Mouse (Mus musculus) lung, postnatal 10 days (tissue): ENCODE measurements around the gene Ell2.
A peak's percentile ranks its signal among the peaks of the same experiment; 100 is the strongest.
"Not testable (repeated sequence)": the region's sequence is repeated elsewhere in the genome, so short reads cannot be mapped to it uniquely, and the experiment has no call there.

Experiments used
- DNase-seq: peaks from one replicate; pipeline ENCODE4 v3.0.0; 2021

Ell2 gene

DNA sequence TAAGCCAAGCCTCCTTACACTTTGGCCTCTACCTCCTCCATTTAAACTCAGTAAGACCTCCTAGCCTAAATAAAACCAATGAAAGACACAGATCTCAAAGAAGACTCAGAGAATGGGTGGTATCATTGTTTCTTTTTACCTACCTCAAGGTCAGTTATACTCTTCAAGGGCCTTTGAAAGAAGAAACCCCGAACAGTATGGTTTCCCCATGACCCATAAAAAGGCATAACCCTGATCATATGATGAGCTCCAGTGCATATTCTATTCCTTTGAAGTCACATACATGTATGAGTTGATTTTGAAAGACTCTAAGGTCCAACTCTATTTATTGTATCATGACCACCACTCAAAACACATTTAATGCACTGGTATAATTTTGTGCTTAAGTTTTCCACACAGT, at the start of gene Ell2:
Gene Ell2, plus strand, starts transcription at position 301 of the 400 bp plus-strand sequence.
- DNase-seq: no peak

- no peak for DNase-seq
Observed at GRCm38 (mm10) chr13:75685438-75685837, 21.1 kb upstream of the Ell2 start.

DNA sequence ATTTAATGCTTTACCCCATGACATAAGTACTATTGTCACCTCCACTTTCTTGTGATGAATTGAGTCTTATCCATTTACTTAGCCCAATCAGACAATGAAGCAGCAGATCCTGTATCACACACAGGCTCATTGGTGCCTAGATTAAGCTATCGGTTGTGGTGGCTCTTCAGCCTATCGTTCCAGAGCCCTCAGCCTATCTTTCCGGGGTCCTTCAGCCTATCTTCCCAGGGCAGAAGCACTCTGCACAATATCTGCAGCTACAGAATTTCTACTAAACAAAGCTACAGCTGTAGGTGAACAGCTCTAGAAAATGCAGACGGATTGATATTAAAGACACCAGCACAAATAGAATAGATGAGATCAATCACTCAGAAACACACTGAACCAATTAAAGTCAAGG, 19.6 kb upstream of the Ell2 start:
- DNase-seq: no peak

DNA sequence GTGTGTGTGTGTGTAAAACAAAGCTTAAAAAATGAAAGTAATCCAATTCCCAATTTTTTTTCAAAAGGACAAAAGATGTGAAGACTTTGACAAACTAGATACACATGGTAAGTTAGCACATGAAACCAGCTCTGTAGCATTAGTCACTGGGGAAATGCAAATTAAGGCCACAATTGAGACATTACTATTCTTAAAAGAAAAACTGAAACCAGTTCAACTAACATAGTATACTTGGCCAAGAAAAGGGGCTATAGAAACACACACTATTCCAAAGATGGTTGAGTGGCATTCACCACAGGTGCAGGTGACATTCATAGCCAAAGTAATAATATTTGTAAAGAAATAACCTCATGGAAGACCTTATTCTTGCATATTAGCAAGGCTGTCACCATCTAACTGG, 14.9 kb upstream of the Ell2 start:
- DNase-seq: no peak

- no peak for DNase-seq
Observed at GRCm38 (mm10) chr13:75693081-75693480, 13.5 kb upstream of the Ell2 start.

DNA sequence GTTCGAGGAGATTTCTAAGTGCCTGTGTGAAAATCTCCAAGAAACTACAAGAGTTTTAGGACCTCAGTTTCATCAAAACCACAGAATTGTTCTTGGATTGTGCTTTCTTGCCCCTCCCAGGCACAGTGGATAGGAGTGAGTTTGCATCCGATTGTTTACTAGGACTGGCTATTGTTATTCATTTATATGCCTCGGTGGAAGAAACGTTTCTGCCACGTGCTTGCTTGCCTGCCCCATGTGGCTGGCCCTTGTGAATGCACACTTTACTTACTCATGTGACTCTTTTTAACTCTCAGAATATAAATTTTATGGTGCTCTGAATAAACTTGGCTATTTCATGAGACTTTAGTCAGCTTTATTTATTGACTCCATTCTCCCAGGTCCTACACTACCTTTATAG, 3.7 kb upstream of the Ell2 start:
- DNase-seq: no peak

DNA sequence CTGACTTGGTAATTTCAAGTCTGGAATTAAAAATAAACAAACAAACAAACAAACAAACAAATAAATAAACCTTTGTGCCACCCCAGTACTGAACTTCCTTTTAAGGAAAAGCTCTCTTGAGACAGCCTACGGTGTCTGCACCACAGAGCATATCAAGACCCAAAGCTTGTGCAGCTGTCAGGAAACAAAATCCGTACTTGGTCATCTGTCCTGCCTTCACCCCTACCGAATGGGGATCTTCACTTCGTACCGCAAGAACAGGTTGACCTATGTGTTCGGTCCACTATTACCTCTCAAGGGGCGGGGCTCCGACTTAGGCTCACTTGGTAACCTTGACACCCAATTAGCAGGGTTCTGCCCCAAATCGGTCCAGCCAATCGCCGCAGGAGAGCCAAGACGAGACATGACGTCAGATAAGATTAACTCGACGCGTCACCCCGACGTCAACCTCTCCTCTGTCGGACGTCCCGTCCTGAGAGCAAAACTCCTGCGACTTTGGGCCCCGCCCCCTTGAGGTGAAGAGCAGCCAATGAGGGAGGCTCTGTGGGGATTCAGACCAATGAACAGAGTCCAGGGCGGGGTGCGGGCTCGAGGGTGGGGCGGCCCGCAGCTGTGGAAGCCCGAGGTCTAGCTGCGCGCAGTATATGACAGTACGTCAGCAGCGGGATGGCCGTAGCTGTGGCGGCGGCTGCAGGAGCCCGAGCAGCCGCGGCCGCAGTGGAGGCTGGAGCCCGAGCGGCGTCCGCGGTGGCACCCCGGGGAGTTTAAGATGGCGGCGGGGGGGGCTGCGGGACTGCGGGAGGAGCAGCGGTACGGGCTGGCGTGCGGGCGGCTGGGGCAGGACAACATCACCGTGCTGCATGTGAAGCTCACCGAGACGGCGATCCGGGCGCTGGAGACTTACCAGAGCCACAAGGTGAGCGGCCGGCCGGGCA, 592 bp downstream of the Ell2 start:
- peak; percentile 97 for DNase-seq

DNA sequence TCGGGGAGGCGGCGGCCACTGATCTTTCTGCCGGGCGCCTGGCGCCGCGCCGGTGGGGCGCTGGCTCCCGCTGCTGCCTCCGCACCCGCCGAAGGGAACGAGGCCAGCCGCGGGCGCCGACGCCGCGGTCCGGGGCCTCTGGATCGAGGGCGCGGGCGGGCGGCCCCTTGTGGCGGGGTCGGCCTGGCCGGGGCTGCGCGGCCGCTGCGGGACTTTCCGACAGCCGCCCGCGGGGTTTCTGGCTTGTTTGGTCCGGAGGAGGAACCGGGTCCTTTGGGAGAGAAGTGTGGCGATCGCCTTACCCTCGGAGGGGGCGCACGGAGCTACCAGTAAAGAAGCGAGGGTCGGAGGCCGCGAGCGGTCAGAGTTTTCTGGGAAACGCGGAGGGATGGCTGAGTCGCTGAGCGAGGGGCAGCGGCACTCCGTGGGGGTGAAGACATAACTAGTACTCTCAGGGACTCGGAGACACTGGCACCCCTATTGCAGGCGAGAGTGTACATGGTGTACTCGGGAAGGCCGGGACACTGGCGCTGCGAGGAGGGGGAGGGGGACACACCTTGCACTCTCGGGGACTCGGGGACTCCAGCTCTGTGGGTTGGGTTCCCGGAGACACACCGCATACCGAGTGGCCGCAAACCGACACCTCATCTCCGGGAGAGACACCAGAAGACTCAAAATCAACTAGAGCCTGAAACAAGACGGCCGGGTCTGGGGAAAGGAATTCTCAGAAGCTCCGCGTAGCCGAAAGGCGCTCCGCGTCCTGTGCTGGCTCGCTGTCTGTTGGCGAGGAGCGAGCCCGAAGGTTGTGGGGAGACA, 1.5 kb downstream of the Ell2 start:
- peak; percentile 66 for DNase-seq

- no peak for DNase-seq
Observed at GRCm38 (mm10) chr13:75708637-75709002, 2.1 kb downstream of the Ell2 start.

GRCm38 (mm10) chr13:75709026-75709778, 2.6 kb downstream of the Ell2 start:
- no peak for DNase-seq

DNA sequence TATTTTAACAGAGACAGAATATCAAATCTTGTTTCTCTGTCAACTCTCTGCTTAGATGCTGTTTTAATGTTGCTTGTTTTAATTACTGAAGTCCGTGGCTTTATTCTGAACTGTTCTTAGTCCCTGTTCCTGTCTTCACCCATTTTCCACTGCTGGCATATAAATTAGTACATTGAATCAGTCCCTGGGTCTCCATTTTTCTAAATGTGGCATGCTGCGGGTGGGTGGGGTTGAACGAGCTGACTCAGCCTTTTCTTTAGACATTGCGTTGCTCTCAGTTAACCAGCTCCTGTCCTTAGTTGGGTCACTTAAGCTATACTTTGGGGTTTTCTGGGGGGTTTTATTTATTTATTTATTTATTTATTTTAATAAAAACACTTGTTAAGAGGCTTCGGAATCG, 3.6 kb downstream of the Ell2 start:
- DNase-seq: no peak

GRCm38 (mm10) chr13:75711517-75711916, 5.0 kb downstream of the Ell2 start:
- not testable (repeated sequence) for DNase-seq

GRCm38 (mm10) chr13:75712544-75712943, 6.0 kb downstream of the Ell2 start:
- DNase-seq: not testable (repeated sequence)

DNA sequence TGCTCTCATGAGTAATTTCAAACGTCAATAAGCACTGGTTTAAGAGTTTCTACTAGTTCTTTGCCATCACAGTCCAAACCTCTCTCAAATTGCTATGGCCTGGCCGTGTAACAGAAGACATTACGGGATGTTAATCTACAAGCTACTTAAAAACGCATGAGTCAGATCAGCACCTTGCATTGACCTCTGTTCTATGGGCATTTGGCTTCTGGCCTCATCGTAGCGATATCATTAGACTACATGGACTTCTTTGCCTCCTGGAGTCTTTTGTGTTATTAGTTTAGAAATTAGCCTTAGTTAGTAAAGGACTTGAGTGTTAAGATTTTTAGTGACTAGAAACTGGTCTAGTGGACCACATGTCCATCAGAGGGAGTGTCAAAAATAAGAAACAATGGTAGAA, 7.8 kb downstream of the Ell2 start:
- DNase-seq: no peak

DNA sequence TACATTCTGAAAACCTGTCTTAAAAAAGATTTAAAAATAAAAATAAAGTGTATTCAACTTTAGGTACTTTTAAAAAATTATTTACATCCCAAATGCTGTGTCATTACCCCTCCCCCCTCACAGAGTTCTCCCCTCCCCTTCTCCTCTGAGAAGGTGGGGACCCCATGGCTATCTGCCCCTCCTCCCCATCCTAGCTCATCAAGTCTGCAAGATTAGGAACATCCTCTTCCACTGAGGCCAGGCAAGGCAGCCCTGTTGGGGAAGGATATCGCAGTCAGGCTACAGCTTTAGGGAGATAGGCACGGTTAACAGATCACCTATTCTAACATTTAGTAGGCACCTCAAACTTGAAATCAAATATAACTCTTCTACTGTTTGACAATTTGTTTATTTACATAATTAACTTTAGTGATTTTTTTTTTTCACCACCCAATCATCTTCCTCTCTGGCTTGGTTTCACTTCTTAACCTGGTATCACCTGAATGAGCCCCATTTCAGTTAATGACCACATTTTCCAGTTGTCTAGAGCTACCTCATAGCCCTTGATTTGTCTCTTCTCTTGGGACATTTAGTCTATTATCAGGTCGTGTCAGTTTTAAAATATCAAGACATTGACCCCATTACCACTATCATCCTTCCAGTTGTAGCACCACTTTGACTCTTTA, 11.2 kb downstream of the Ell2 start:
- DNase-seq: no peak

DNA sequence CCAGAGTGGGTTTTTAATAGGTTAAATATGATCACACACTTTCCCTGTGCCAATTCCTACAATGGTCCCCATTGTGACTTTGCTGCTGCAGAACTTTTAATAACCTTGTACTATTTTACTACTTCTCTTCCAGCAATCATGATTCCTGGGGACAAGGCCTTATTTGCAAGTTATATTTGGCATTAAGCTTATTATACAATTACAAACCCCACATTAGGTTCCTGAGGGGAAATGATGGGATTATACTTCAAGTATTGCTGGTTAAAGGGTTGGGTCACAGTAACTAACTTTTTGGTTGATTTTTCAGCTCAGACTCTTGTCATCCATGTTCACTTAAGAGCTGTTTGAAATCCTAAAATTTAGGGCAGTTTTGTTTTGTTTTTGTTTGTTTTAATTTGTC, 11.8 kb downstream of the Ell2 start:
- DNase-seq: no peak

- DNase-seq: no peak
Observed at GRCm38 (mm10) chr13:75719645-75720044, 13.1 kb downstream of the Ell2 start.

DNA sequence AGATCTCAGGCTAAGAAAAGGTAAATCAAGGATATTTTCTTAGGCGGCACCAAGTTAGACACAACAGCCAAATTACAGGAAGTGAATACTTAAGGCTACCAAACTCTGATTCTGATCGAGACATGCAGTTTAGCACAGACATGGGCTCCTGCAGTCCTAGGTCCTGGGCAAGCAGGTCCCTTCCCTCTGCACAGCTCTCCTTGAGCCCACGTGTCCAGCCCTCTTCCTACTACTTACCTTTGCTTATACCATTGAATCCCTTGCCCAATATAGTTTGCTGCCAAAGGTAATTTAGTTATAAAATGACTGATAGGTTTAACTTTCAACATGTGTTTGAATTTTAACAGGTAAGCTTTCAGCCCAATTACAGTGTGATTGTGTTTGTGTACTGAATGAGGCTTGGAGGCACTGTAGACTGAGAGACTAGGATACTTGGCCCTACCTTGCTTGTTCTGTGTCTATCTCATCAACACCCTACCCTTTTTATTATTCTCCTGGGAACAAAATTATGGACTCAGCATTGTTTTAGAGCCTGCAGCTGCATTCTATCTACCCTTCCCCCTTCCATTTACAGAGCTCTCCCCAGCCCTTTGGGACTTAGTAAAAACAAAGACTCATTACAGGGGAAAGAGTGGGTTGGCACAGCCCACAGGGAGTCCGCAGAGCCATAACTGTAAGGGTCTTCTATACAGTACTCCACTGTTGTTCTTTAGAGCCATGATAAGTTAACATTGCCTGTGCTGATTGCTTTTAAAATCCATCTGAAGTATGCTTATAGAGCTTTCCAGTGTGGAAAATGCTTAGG, 20.2 kb downstream of the Ell2 start:
- no peak for DNase-seq

GRCm38 (mm10) chr13:75727932-75728331, 21.4 kb downstream of the Ell2 start:
- no peak for DNase-seq

- no peak for DNase-seq
Observed at GRCm38 (mm10) chr13:75729834-75730233, 23.3 kb downstream of the Ell2 start.

- no peak for DNase-seq
Observed at GRCm38 (mm10) chr13:75730717-75731116, 24.2 kb downstream of the Ell2 start.
